Mouse (Mus musculus) C2C12 (cell line): ENCODE results near the gene Otud3. TPM values are rescaled to one million over a fixed set of nuclear protein-coding genes. Genes with fewer than 3 reads are reported as not detected.
"Not testable (repeated sequence)": the region's sequence is repeated elsewhere in the genome, so short reads cannot be mapped to it uniquely, and the experiment has no call there.

Experiments used
- H3K27me3 ChIP-seq: one replicate; pipeline ENCODE4 v1.6.1; 2011; ENCODE audit not compliant: control insufficient read depth, insufficient read depth, insufficient read length
- H3K36me3 ChIP-seq: one replicate; pipeline ENCODE4 v1.6.1; 2011; ENCODE audit not compliant: control insufficient read depth, insufficient read depth
- H3K4me3 ChIP-seq: one replicate; pipeline ENCODE4 v1.5.1; 2011; ENCODE audit warnings: mild to moderate bottlenecking, control low read depth; ENCODE audit not compliant: poor library complexity, insufficient read depth, severe bottlenecking
- H3K79me2 ChIP-seq: one replicate; pipeline ENCODE4 v1.6.1; 2011; ENCODE audit not compliant: control insufficient read depth, insufficient read depth
- H3K79me3 ChIP-seq: one replicate; pipeline ENCODE4 v1.6.1; 2011; ENCODE audit warnings: low read depth, control low read depth
- H3ac ChIP-seq: one replicate; pipeline ENCODE3; 2011; ENCODE audit warnings: low read depth; ENCODE audit not compliant: control insufficient read depth, insufficient read length
- CEBPB ChIP-seq: IDR thresholded peaks from one replicate; pipeline ENCODE4 v1.6.1; 2011; ENCODE audit warnings: low read depth, mild to moderate bottlenecking, control low read depth, moderate library complexity
- CTCF ChIP-seq: IDR thresholded peaks from one replicate; pipeline ENCODE4 v1.5.1; 2011; ENCODE audit not compliant: control insufficient read depth, insufficient read depth, insufficient read length
- FOSL1 ChIP-seq: IDR thresholded peaks from one replicate; pipeline ENCODE4 v1.8.0; 2011; ENCODE audit warnings: mild to moderate bottlenecking, low read length; ENCODE audit not compliant: poor library complexity, insufficient read depth, severe bottlenecking
- MAX ChIP-seq: IDR thresholded peaks from one replicate; pipeline ENCODE4 v1.6.1; 2011; ENCODE audit warnings: mild to moderate bottlenecking, control low read depth
- MYOD1 ChIP-seq: IDR thresholded peaks from one replicate; pipeline ENCODE4 v1.6.1; 2011; ENCODE audit warnings: low read depth; ENCODE audit not compliant: control insufficient read depth, insufficient read length
- MYOG ChIP-seq: IDR thresholded peaks from one replicate; pipeline ENCODE4 v1.6.1; 2011; ENCODE audit not compliant: control insufficient read depth, insufficient read length; ENCODE audit errors: extremely low read depth
- USF1 ChIP-seq: IDR thresholded peaks from one replicate; pipeline ENCODE4 v1.6.1; 2011; ENCODE audit warnings: low read depth, mild to moderate bottlenecking, control low read depth, moderate library complexity
- polyA plus RNA-seq: library from polyadenylated mRNA; unstranded; fragments of >200 nt; fragmentation: generic; extraction: Trizol; gene quantifications from one replicate; pipeline ENCODE4 v1.2.1, GENCODE M21; 2012; ENCODE audit warnings: missing spikeins

Gene Otud3
- polyA plus RNA-seq, 1 experiment, result 9.2 TPM

DNA sequence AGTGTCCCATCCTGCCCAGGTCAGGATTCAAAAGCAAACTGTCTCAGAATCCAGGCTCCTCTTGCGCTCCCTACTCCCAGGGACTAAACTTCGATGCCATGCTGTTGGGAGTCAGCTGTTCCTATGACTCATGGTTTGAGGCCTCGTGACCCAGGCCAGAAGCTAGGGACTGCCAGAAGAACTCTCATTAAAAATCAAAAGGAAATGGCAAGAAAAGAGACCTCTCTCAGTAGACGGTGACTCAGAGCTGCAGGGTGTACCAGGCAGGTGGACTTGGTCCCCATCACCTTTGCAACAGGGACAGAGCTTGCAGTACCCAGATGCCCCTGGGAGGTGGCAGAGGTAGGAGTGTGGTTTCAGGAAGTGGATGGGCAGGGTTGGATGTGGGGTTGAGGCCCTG is 36.0 kb downstream of the Otud3 start, which contains the start of gene Pla2g2e:
Gene Pla2g2e, plus strand, starts transcription at position 212 of the 400 bp plus-strand sequence.
- Histone ChIP-seq H3K27me3 (no peaks in the 10 kb centered on the region), H3K79me2 (no peaks in the 10 kb centered on the region), H3K36me3 (no peaks in the 10 kb centered on the region), H3ac (no peak within 1 kb of the TSS), H3K4me3 (no peak within 1 kb of the TSS), H3K79me3 (no peaks in the 10 kb centered on the region)
- TF ChIP-seq CTCF, result no peak
- TF ChIP-seq MYOD1, result peak; percentile 71
- TF ChIP-seq MAX, result peak; percentile 92
- peak; percentile 92 for TF ChIP-seq USF1
- TF ChIP-seq FOSL1, result peak; percentile 49
- no peak for TF ChIP-seq MYOG
- no peak for TF ChIP-seq CEBPB

DNA sequence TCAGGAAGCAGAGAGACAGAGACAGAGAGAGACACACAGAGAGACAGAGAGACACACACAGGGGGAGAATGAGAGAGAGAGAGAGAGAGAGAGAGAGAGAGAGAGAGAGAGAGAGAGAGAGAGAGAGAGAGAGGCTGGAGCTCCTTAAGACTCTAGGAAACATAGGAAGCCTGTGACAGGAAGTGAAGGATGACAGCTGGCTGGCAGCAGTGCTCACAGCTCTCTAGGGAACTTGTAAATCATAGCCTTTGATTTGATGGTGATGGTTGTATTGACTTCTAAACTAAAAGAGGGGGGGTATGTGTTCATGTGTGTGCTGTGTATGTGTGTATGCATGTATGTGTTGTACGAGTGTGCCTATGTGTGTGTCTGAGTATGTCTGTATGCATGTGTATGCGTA is 37.8 kb downstream of the Otud3 start:
- Histone ChIP-seq H3K27me3 (no peaks in the 10 kb centered on the region), H3K4me3 (no peak overlapping the region), H3ac (no peak overlapping the region), H3K79me2 (no peaks in the 10 kb centered on the region), H3K36me3 (no peaks in the 10 kb centered on the region), H3K79me3 (no peaks in the 10 kb centered on the region)
- peak; percentile 35 for TF ChIP-seq MYOD1
- no peak for TF ChIP-seq MAX

DNA sequence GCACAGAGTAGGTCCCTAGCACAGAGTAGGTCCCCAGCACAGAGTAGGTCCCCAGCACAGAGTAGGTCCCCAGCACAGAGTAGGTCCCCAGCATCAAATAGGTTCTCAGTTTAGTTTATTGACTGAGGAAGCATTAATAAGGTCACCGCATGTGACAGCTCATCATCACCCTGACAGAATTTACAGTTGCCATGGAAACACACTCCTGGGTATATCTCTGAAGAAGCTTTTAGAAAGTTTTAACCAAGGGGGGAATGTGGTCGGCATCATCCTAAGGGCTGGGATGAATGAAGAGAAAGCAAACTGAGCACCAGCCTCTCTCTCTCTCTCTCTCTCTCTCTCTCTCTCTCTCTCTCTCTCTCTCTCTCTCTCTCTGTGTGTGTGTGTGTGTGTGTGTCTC is 38.5 kb downstream of the Otud3 start:
- not testable (repeated sequence) for H3K27me3 ChIP-seq, H3K79me3 ChIP-seq, H3K79me2 ChIP-seq, H3ac ChIP-seq, H3K4me3 ChIP-seq, H3K36me3 ChIP-seq

GRCm38 (mm10) chr4:138873864-138874263 is 39.9 kb downstream of the Otud3 start, which contains the start of gene Gm13030:
Gene Gm13030 (minus strand): TSS chr4:138873964.
- no peaks in the 10 kb centered on the region for H3K79me2 ChIP-seq
- H3K27me3 ChIP-seq, result no peaks in the 10 kb centered on the region
- no peak within 1 kb of the TSS for H3K4me3 ChIP-seq
- H3ac ChIP-seq, result no peak within 1 kb of the TSS
- H3K36me3 ChIP-seq, result no peaks in the 10 kb centered on the region
- no peaks in the 10 kb centered on the region for H3K79me3 ChIP-seq
- TF ChIP-seq MAX, result no peak
- TF ChIP-seq FOSL1, result no peak
- no peak for TF ChIP-seq CEBPB
- no peak for TF ChIP-seq CTCF
- no peak for TF ChIP-seq USF1
- TF ChIP-seq MYOD1, result no peak
- no peak for TF ChIP-seq MYOG

GRCm38 (mm10) chr4:138868666-138869065 is 45.1 kb downstream of the Otud3 start:
- TF ChIP-seq FOSL1 (no peak), CTCF (no peak), CEBPB (no peak), MYOD1 (no peak), USF1 (no peak), MAX (no peak), MYOG (no peak)
- no peak overlapping the region for H3K4me3 ChIP-seq

DNA sequence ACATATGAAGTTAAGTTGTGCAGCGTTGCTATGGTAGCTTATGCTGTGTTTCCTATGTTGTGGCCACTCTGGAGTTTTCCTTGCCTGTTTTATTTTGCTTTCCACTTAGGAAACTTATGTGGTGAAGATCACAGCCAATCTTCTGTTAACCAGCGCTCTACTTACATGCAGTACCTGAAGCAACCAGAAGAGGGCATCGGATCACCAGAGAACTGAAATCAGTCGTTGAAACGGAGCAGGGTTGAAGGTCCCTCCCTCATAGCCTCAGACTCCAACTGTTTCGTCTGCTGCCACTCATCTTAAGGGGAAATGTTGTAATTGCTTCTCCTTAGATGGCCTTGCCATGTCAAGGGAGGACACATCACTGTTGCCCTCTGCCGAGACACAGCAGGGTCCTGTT is 47.3 kb downstream of the Otud3 start:
- Histone ChIP-seq H3K27me3 (no peaks in the 10 kb centered on the region), H3K79me2 (no peaks in the 10 kb centered on the region), H3K79me3 (no peaks in the 10 kb centered on the region), H3K36me3 (no peaks in the 10 kb centered on the region), H3ac (no peak overlapping the region), H3K4me3 (no peak overlapping the region)
- no peak for TF ChIP-seq CEBPB
- peak; percentile 70 for TF ChIP-seq CTCF
- TF ChIP-seq MYOD1, result no peak

More at GRCm38 (mm10) chr4:138868666-138869065, 45.1 kb downstream of the Otud3 start:
- no peaks in the 10 kb centered on the region for H3K79me3 ChIP-seq
- H3K36me3 ChIP-seq, result no peaks in the 10 kb centered on the region
- no peak overlapping the region for H3ac ChIP-seq
- H3K79me2 ChIP-seq, result no peaks in the 10 kb centered on the region
- no peaks in the 10 kb centered on the region for H3K27me3 ChIP-seq

DNA sequence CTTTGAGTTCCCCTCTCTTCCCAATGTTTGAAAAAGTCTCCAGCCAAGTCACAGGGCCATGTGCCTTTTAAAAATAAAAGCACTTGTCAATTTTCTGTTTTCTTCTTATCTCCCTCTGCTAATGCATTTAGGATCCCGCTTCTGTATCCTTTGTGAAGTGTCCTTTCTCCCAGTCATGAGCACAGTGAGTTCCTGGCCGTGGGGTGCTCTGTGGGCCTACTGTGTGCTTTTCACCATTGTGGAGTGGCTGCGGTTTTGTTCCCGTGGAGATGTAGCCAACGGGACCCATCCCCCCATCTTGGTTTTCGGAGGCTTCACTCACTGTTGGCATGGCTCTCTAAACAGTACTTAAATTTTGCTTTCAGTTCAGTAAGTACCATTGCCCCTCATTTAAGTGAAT is 47.8 kb downstream of the Otud3 start:
- no peak for TF ChIP-seq CTCF
- TF ChIP-seq CEBPB, result no peak
- no peak for TF ChIP-seq MYOG
- no peak for TF ChIP-seq MYOD1
- no peak for TF ChIP-seq USF1
- TF ChIP-seq MAX, result no peak
- no peak for TF ChIP-seq FOSL1
- no peaks in the 10 kb centered on the region for H3K27me3 ChIP-seq
- no peaks in the 10 kb centered on the region for H3K79me2 ChIP-seq
- H3K4me3 ChIP-seq, result no peak overlapping the region
- no peaks in the 10 kb centered on the region for H3K36me3 ChIP-seq
- H3ac ChIP-seq, result no peak overlapping the region
- no peaks in the 10 kb centered on the region for H3K79me3 ChIP-seq
